Mouse (Mus musculus): ENCODE data around the gene Gsg1l.

GRCm38 (mm10) chr7:125999921-126000320 is 82.3 kb downstream of the Gsg1l start:
- no peak for TF ChIP-seq POLR2A (IDR thresholded peaks at IDR 0.05; ENCODE audit: borderline replicate concordance, control insufficient read depth, low read depth, low read length)
- no peak for TF ChIP-seq CTCF (IDR thresholded peaks at IDR 0.05; ENCODE audit: control insufficient read depth, insufficient read depth, low read length)
